Comparison of ENCODE assay signal across 10 mouse cellular contexts in the genomic region with DNA sequence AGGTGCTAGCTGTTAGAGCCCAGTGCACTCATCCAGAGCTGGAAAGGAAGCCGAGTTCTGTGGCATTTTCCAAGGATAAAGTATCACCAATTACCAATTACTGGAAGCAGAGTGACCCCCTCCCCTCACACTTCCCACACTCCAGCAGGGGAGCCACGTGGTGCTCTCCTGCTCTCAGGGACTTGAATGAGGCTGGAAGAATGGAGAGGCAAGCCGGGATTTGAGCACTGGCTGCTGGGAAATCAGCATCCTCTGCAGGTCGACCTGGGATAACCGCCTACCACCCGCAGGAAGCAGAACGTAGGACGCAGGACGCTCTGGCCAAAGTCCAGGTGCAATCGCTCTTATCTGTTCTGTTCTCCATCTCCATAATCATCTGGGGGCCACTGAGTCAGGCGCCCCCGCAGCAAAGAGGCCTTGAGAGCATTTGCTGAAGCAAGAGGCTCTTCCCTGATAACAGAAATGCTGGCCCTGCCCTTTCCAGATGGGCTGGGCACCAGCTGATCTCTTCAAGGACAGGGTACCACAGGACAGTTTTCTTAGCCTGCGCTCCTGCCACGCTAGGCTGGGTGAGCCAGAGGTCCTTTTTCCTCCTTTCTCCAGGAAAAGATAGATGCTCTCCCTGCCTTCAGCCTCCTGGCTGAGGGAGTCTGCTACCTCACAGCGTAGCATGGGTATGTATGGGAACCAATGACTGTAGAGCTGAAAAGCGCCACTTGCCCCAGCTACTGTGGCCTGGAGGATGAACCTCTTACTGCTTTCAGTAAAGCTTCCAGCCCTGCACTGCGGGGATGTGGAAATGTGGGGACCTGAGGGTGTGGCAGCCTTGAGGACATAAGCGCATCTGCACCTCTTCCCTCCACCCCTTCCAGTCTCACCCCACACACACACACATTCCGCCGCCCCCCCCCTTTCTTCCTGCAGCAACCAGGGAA. TPM values are rescaled to one million over a fixed set of nuclear protein-coding genes. Genes with fewer than 3 reads are reported as not detected.
DNase-seq lines count a peak whose midpoint lies in the region; ATAC-seq lines count a peak whose summit lies in the region.
"Had no signal": no experiment of that assay in that cellular context is flagged by ENCODE, and none has a peak within 500 bp of the region (broad histone marks: within the 10 kb centered on the region; RNA-seq: fewer than 3 reads in every experiment).

No protein-coding gene starts in this region.

- H3K9ac ChIP-seq in forebrain, embryonic 15.5 days (replicated peaks) = no peak overlapping the region
- H3K9ac ChIP-seq in liver, embryonic 12.5 days = no peak overlapping the region

- no peaks in the 10 kb centered on the region for H3K9me3 ChIP-seq in forebrain, embryonic 10.5 days
- H3K9me3 ChIP-seq in forebrain, embryonic 15.5 days = no peaks in the 10 kb centered on the region
- no peaks in the 10 kb centered on the region for H3K9me3 ChIP-seq in liver, embryonic 12.5 days (replicated peaks)

- no peaks in the 10 kb centered on the region for H3K36me3 ChIP-seq in forebrain, embryonic 10.5 days (replicated peaks)
- no peaks in the 10 kb centered on the region for H3K36me3 ChIP-seq in forebrain, embryonic 15.5 days
- H3K36me3 ChIP-seq in liver, embryonic 12.5 days = no peaks in the 10 kb centered on the region

- H3K4me2 ChIP-seq in forebrain, embryonic 15.5 days (replicated peaks) = no peak overlapping the region; the same call in 1 of the 2 replicates
- H3K4me2 ChIP-seq in liver, embryonic 12.5 days = peak overlapping the region; percentile 52

- H3K4me3 ChIP-seq in forebrain, embryonic 10.5 days = peak overlapping the region; percentile 36
- no peak overlapping the region for H3K4me3 ChIP-seq in forebrain, embryonic 15.5 days
- H3K4me3 ChIP-seq in liver, embryonic 12.5 days = 0 out of 2 replicates have a peak overlapping the region, but pooled peaks have one; percentile 15

- peaks cover 15% of the 10 kb centered on the region for H3K4me1 ChIP-seq in forebrain, embryonic 10.5 days
- H3K4me1 ChIP-seq in forebrain, embryonic 15.5 days = peaks cover 12% of the 10 kb centered on the region
- peaks cover 13% of the 10 kb centered on the region for H3K4me1 ChIP-seq in liver, embryonic 12.5 days

- no peak for DNase-seq in forebrain, embryonic 10.5 days (ENCODE audit: extremely low spot score, low spot score)
- DNase-seq in ovary, adult 18-20 months (ENCODE audit: low spot score) = peak; percentile 56
- DNase-seq in ovary, postnatal 14 days (ENCODE audit: low spot score) = no peak
- DNase-seq in testis, postnatal 14 days (ENCODE audit: low spot score) = no peak
- DNase-seq in layer of hippocampus, postnatal 36 days = no peak
- DNase-seq in heart, adult 11 months = no peak
- DNase-seq: cerebellum, adult 9-10 months had no signal

- 38% methylated on average over 20 of the region's 20 CpGs for WGBS in forebrain, embryonic 10.5 days
- 37% methylated on average over 20 of the region's 20 CpGs for WGBS in forebrain, embryonic 15.5 days
- WGBS in liver, embryonic 12.5 days (ENCODE audit: insufficient replicate concordance) = 34% methylated on average over 20 of the region's 20 CpGs

- H3K27me3 ChIP-seq in forebrain, embryonic 10.5 days (ENCODE audit: poor library complexity, severe bottlenecking) = peaks cover 20% of the 10 kb centered on the region
- H3K27me3 ChIP-seq in forebrain, embryonic 15.5 days = no peaks in the 10 kb centered on the region
- H3K27me3 ChIP-seq in liver, embryonic 12.5 days (replicated peaks) = peaks cover 21% of the 10 kb centered on the region

- ATAC-seq in forebrain, embryonic 15.5 days (replicated peaks) = no peak
- ATAC-seq in liver, embryonic 12.5 days = no peak

- no peak overlapping the region for H3K27ac ChIP-seq in forebrain, embryonic 10.5 days
- no peak overlapping the region for H3K27ac ChIP-seq in forebrain, embryonic 15.5 days (replicated peaks)
- H3K27ac ChIP-seq in liver, embryonic 12.5 days = no peak overlapping the region

RNA-seq across cellular contexts. Expression of gene Pigz, which starts 27.5 kb away (rescaled TPM):
- polyA plus RNA-seq in forebrain, embryonic 10.5 days (2016; fragmentation: Nextera tagmentation; extraction: Ambion mirVana) = 1.0 and 1.4 TPM in 2 replicates
- polyA plus RNA-seq in forebrain, embryonic 15.5 days (2015; fragmentation: Nextera tagmentation; extraction: Ambion mirVana) = 2.1 and 2.9 TPM in 2 replicates
- 0.59 and 0.68 TPM in 2 replicates for polyA plus RNA-seq in liver, embryonic 12.5 days (2016; fragmentation: Nextera tagmentation; extraction: Ambion mirVana)
- total RNA-seq in layer of hippocampus, postnatal 36 days (2021) = 10 to 100 TPM; 15.5 to 19.6 TPM

RNA-seq across cellular contexts. Expression of gene Meltf, which starts 27.5 kb away (rescaled TPM):
- 0.17 TPM in 1 of 2 replicates, not detected in the other for polyA plus RNA-seq in forebrain, embryonic 10.5 days (2016; fragmentation: Nextera tagmentation; extraction: Ambion mirVana)
- 0.09 and 0.13 TPM in 2 replicates for polyA plus RNA-seq in forebrain, embryonic 15.5 days (2015; fragmentation: Nextera tagmentation; extraction: Ambion mirVana)
- 0.30 and 0.36 TPM in 2 replicates for polyA plus RNA-seq in liver, embryonic 12.5 days (2016; fragmentation: Nextera tagmentation; extraction: Ambion mirVana)
- total RNA-seq in layer of hippocampus, postnatal 36 days (2021) = under 1 TPM; 0.12 to 0.15 TPM
- polyA plus RNA-seq: C2C12 had no signal

RNA-seq across cellular contexts. Expression of gene 0610012G03Rik, which starts 42.1 kb away (rescaled TPM):
- 88.1 and 91.8 TPM in 2 replicates for polyA plus RNA-seq in forebrain, embryonic 10.5 days (2016; fragmentation: Nextera tagmentation; extraction: Ambion mirVana)
- 106 and 113 TPM in 2 replicates for polyA plus RNA-seq in forebrain, embryonic 15.5 days (2015; fragmentation: Nextera tagmentation; extraction: Ambion mirVana)
- 54.2 and 57.3 TPM in 2 replicates for polyA plus RNA-seq in liver, embryonic 12.5 days (2016; fragmentation: Nextera tagmentation; extraction: Ambion mirVana)
- 10 to 100 TPM; 42.3 to 46.3 TPM for total RNA-seq in layer of hippocampus, postnatal 36 days (2021)

RNA-seq across cellular contexts. Expression of gene Ncbp2, which starts 42.2 kb away (rescaled TPM):
- polyA plus RNA-seq in forebrain, embryonic 10.5 days (2016; fragmentation: Nextera tagmentation; extraction: Ambion mirVana) = 143 and 146 TPM in 2 replicates
- polyA plus RNA-seq in forebrain, embryonic 15.5 days (2015; fragmentation: Nextera tagmentation; extraction: Ambion mirVana) = 115 and 116 TPM in 2 replicates
- 57.0 and 57.2 TPM in 2 replicates for polyA plus RNA-seq in liver, embryonic 12.5 days (2016; fragmentation: Nextera tagmentation; extraction: Ambion mirVana)
- 10 to 100 TPM; 51.5 to 53.2 TPM for total RNA-seq in layer of hippocampus, postnatal 36 days (2021)
